Mouse (Mus musculus): ENCODE data around the gene Utp6.

Gene Utp6

DNA sequence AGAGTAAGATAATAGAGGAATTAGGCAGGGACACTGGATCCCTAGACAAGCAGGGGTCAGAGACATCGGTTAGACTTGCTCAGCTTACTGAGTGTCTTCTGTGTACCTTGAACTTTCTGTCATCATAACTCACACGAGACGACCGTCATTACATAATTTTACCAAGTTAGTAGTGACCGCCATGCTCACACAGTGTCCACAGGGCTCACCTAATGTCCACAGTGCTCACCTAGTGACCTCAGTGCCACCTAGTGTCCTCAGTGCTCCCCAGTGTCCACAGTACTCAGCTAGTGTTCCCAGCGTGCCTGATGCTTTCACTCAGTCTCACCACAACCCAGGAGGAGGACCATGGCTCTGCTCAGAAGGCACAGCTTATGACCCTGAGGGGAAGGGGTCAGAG lies 77.4 kb downstream of the Utp6 start:
- no peak for DNase-seq (ENCODE audit: low read depth, low spot score)

Measured in WW6 (cell line).